Mouse (Mus musculus) megakaryocyte, embryonic 14.5 days (primary cell): ENCODE measurements at regions not wholly inside any gene's neighbourhood (a gene's known extent, or its start where the extent isn't known, plus 50 kb on each side); places are given as distances from the start of the nearest gene placed in this dataset.

ENCODE experiments used
- H3K27me3 ChIP-seq: replicated peaks from 2 replicates; pipeline ENCODE3; 2012; ENCODE audit warnings: inconsistent platforms
- H3K36me3 ChIP-seq: replicated peaks from 2 replicates; pipeline ENCODE3; 2012; ENCODE audit warnings: low read length, inconsistent platforms, mixed read lengths
- H3K4me1 ChIP-seq: 2 replicates; pipeline ENCODE4 v1.6.1; 2012; ENCODE audit warnings: inconsistent platforms
- H3K4me3 ChIP-seq: replicated peaks from 2 replicates; pipeline ENCODE3; 2012; ENCODE audit warnings: moderate library complexity, mild to moderate bottlenecking, inconsistent platforms
- H3K9me3 ChIP-seq: 2 replicates; pipeline ENCODE4 v1.6.1; 2012; ENCODE audit warnings: inconsistent platforms
- FLI1 ChIP-seq: IDR thresholded peaks from 2 replicates; pipeline ENCODE4 v1.6.1; 2012; ENCODE audit warnings: low read length, inconsistent platforms, mixed read lengths
- GATA1 ChIP-seq: IDR thresholded peaks from 3 replicates; pipeline ENCODE4 v1.6.1; 2012; ENCODE audit warnings: mixed read lengths, low read length, inconsistent platforms, borderline replicate concordance

- H3K9me3 ChIP-seq: no peaks in the 10 kb centered on the region
- H3K4me3 ChIP-seq: no peak overlapping the region
- H3K27me3 ChIP-seq: no peaks in the 10 kb centered on the region
- TF ChIP-seq GATA1 (no peak), FLI1 (no peak)
- no peaks in the 10 kb centered on the region for H3K4me1 ChIP-seq
- no peaks in the 10 kb centered on the region for H3K36me3 ChIP-seq
Measured at GRCm38 (mm10) chr1:169076006-169076405, 455.3 kb downstream of the Nuf2 start.

GRCm38 (mm10) chr1:169071366-169071765, 459.9 kb downstream of the Nuf2 start:
- H3K36me3 ChIP-seq: no peaks in the 10 kb centered on the region
- H3K9me3 ChIP-seq: no peaks in the 10 kb centered on the region
- TF ChIP-seq GATA1 (no peak), FLI1 (no peak)
- no peaks in the 10 kb centered on the region for H3K4me1 ChIP-seq
- no peaks in the 10 kb centered on the region for H3K27me3 ChIP-seq
- no peak overlapping the region for H3K4me3 ChIP-seq

GRCm38 (mm10) chr1:169069647-169070046, 461.6 kb downstream of the Nuf2 start:
- no peak for TF ChIP-seq GATA1
- TF ChIP-seq FLI1: no peak
- H3K27me3 ChIP-seq: no peaks in the 10 kb centered on the region
- H3K9me3 ChIP-seq: peaks cover 8% of the 10 kb centered on the region; the same call in 1 of the 2 replicates
- H3K4me1 ChIP-seq: no peaks in the 10 kb centered on the region
- no peaks in the 10 kb centered on the region for H3K36me3 ChIP-seq
- no peak overlapping the region for H3K4me3 ChIP-seq

- TF ChIP-seq GATA1: no peak
- TF ChIP-seq FLI1: no peak
- H3K4me1 ChIP-seq: no peaks in the 10 kb centered on the region
- no peaks in the 10 kb centered on the region for H3K27me3 ChIP-seq
- no peak overlapping the region for H3K4me3 ChIP-seq
- no peaks in the 10 kb centered on the region for H3K36me3 ChIP-seq
- peaks cover 8% of the 10 kb centered on the region; the same call in 1 of the 2 replicates for H3K9me3 ChIP-seq
Measured at GRCm38 (mm10) chr1:169066795-169067194, 464.5 kb downstream of the Nuf2 start.

- Histone ChIP-seq H3K4me1 (no peaks in the 10 kb centered on the region), H3K27me3 (no peaks in the 10 kb centered on the region), H3K9me3 (peaks cover 17% of the 10 kb centered on the region; the same call in 1 of the 2 replicates), H3K4me3 (no peak overlapping the region), H3K36me3 (no peaks in the 10 kb centered on the region)
- TF ChIP-seq FLI1: no peak
- TF ChIP-seq GATA1: no peak
Measured at GRCm38 (mm10) chr1:169060627-169061026, 470.6 kb downstream of the Nuf2 start.

- TF ChIP-seq FLI1 (no peak), GATA1 (no peak)
- Histone ChIP-seq H3K9me3 (peaks cover 12% of the 10 kb centered on the region; the same call in 1 of the 2 replicates), H3K4me1 (no peaks in the 10 kb centered on the region), H3K4me3 (no peak overlapping the region), H3K36me3 (no peaks in the 10 kb centered on the region), H3K27me3 (no peaks in the 10 kb centered on the region)
Measured at GRCm38 (mm10) chr1:169060145-169060544, 471.1 kb downstream of the Nuf2 start.

- no peak overlapping the region for H3K4me3 ChIP-seq
- H3K36me3 ChIP-seq: no peaks in the 10 kb centered on the region
- H3K27me3 ChIP-seq: no peaks in the 10 kb centered on the region
- H3K4me1 ChIP-seq: no peaks in the 10 kb centered on the region
- no peaks in the 10 kb centered on the region; the same call in 1 of the 2 replicates for H3K9me3 ChIP-seq
- TF ChIP-seq GATA1 (no peak), FLI1 (no peak)
Measured at GRCm38 (mm10) chr1:169051863-169052257, 479.4 kb downstream of the Nuf2 start.

GRCm38 (mm10) chr1:169051085-169051862, 480.0 kb downstream of the Nuf2 start:
- Histone ChIP-seq H3K9me3 (no peaks in the 10 kb centered on the region; the same call in 1 of the 2 replicates), H3K4me1 (no peaks in the 10 kb centered on the region), H3K4me3 (no peak overlapping the region), H3K27me3 (no peaks in the 10 kb centered on the region), H3K36me3 (no peaks in the 10 kb centered on the region)
- TF ChIP-seq FLI1 (no peak), GATA1 (no peak)

- no peaks in the 10 kb centered on the region for H3K4me1 ChIP-seq
- no peaks in the 10 kb centered on the region for H3K27me3 ChIP-seq
- TF ChIP-seq FLI1 (no peak), GATA1 (no peak)
- no peak overlapping the region for H3K4me3 ChIP-seq
- no peaks in the 10 kb centered on the region; the same call in 1 of the 2 replicates for H3K9me3 ChIP-seq
- H3K36me3 ChIP-seq: no peaks in the 10 kb centered on the region
Measured at GRCm38 (mm10) chr1:169049846-169050245, 481.4 kb downstream of the Nuf2 start.

GRCm38 (mm10) chr1:169046791-169047525, 484.3 kb downstream of the Nuf2 start:
- TF ChIP-seq FLI1: no peak
- Histone ChIP-seq H3K36me3 (no peaks in the 10 kb centered on the region), H3K4me1 (no peaks in the 10 kb centered on the region), H3K27me3 (peaks cover 2% of the 10 kb centered on the region), H3K4me3 (no peak overlapping the region), H3K9me3 (no peaks in the 10 kb centered on the region; the same call in 1 of the 2 replicates)
